Mouse (Mus musculus): Measurements from ENCODE around the gene Nbr1. TPM values are rescaled to one million over a fixed set of nuclear protein-coding genes. Genes with fewer than 3 reads are reported as not detected.
"Not testable (repeated sequence)": the region's sequence is repeated elsewhere in the genome, so short reads cannot be mapped to it uniquely, and the experiment has no call there.

Gene Nbr1
- total and polyA plus RNA-seq, 2 experiments from 2014 or later: 45.1 to 157 TPM

DNA sequence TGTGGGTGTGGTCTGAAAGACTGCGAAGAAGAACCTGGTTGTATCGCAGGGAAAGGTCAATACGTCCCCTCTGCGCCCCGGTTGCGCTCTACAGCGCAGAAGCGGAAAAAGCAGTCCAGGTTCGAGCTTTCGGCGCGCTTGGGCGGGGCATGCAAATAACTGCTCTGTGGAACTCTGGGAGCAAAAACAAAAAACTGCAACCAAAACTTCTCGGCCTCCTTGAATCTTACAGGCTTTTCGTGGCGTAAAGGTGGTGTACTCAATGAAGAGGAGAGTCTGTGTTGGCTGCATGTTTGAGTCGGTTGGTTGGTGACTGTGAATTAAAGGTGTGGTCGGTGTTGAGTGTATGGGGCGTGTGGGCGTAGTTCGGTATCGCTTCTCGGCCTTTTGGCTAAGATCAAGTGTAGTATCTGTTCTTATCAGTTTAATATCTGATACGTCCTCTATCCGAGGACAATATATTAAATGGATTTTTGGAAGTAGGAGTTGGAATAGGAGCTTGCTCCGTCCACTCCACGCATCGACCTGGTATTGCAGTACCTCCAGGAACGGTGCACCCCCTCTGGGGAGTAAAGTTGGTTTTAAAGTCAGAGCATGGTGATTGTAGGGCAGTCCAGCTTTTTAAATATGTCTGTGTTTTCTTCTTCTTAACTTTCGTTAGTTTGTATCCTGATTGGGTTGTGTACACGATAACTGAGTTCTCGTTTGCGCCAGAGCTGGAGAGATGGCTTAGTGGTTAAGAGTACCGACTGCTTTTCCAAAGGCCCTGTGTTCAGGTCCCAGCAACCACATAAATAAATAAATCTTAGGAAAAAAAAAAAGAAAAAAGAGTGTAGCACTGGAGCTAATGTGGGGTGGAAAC lies 75.3 kb downstream of the Nbr1 start, which contains the start of gene Rdm1:
Gene Rdm1 (plus strand): TSS at position 201 of the 862 bp plus-strand sequence.
- TF ChIP-seq EP300 (IDR thresholded peaks at IDR 0.05; ENCODE audit: low read depth) (peak; percentile 83), CTCF (IDR thresholded peaks at IDR 0.05; ENCODE audit: low read depth) (no peak)
- H3K27ac ChIP-seq (ENCODE audit: low read depth): peak within 1 kb of the TSS; percentile 98
- under 1% methylated on average over 32 of the region's 34 CpGs for WGBS
- peak within 1 kb of the TSS; percentile 96 for H3K4me2 ChIP-seq (ENCODE audit: low read depth, low read length)
- H3K4me1 ChIP-seq (ENCODE audit: control insufficient read depth, insufficient read depth): 0 out of 2 replicates have a peak, but pooled peaks cover 5% of the 10 kb centered on the region
- H3K27me3 ChIP-seq (ENCODE audit: control insufficient read depth, insufficient read depth, low read length): no peaks in the 10 kb centered on the region
- peaks cover 9% of the 10 kb centered on the region; the same call in 1 of the 2 replicates for H3K36me3 ChIP-seq (replicated peaks; ENCODE audit: control insufficient read depth, insufficient read depth, low read length)
- DNase-seq (ENCODE audit: low spot score) (peak; percentile 93), ATAC-seq (ENCODE audit: insufficient read depth, low read depth) (peak; percentile 85)
- no peaks in the 10 kb centered on the region for H3K9me3 ChIP-seq (replicated peaks; ENCODE audit: control insufficient read depth, low read length)
- H3K4me3 ChIP-seq (ENCODE audit: low read depth, low read length): peak within 1 kb of the TSS; percentile 73
- peak within 1 kb of the TSS; percentile 80 for H3K9ac ChIP-seq (replicated peaks; ENCODE audit: low read depth, low read length)

GRCm38 (mm10) chr11:101627857-101628559 lies 76.1 kb downstream of the Nbr1 start:
- under 1% methylated on average over 30 of the region's 33 CpGs for WGBS
- peaks cover 9% of the 10 kb centered on the region; the same call in 1 of the 2 replicates for H3K36me3 ChIP-seq (replicated peaks; ENCODE audit: control insufficient read depth, insufficient read depth, low read length)
- TF ChIP-seq CTCF (IDR thresholded peaks at IDR 0.05; ENCODE audit: low read depth): no peak
- no peak for TF ChIP-seq EP300 (IDR thresholded peaks at IDR 0.05; ENCODE audit: low read depth)
- H3K4me1 ChIP-seq (ENCODE audit: control insufficient read depth, insufficient read depth): 0 out of 2 replicates have a peak, but pooled peaks cover 5% of the 10 kb centered on the region
- H3K4me2 ChIP-seq (ENCODE audit: low read depth, low read length): peak overlapping the region; percentile 96
- H3K9ac ChIP-seq (replicated peaks; ENCODE audit: low read depth, low read length): peak overlapping the region; percentile 76
- H3K27ac ChIP-seq (ENCODE audit: low read depth): peak overlapping the region; percentile 98
- DNase-seq (ENCODE audit: low spot score): peak; percentile 19
- peak; percentile 52 for ATAC-seq (ENCODE audit: insufficient read depth, low read depth)
- H3K27me3 ChIP-seq (ENCODE audit: control insufficient read depth, insufficient read depth, low read length): no peaks in the 10 kb centered on the region
- H3K9me3 ChIP-seq (replicated peaks; ENCODE audit: control insufficient read depth, low read length): no peaks in the 10 kb centered on the region
- H3K4me3 ChIP-seq (ENCODE audit: low read depth, low read length): peak overlapping the region; percentile 73

DNA sequence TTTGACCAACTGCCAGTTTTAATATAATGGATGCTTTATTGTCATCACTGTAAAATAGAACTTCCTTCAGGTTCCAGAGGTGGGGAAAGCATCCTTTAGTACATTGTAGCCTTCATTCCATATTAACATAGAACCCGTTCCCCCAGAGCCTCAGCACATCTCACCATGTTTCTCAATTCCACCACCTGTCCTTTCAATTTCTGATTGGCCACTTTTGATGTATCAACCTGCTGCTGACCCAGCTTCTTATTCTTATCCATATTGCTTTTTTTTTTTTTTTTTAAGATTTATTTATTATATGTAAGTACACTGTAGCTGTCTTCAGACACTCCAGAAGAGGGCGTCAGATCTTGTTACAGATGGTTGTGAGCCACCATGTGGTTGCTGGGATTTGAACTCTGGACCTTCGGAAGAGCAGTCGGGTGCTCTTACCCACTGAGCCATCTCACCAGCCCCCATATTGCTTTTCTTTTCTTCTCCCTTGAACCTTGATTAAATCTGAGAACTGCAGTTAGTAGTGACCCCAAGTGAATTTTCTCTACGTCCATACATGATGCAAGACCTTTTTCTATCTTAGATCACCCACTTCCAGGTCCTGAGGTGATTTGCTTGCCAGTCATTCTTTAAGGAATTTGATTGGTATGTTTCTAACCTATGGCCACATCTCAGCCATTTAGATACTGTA lies 76.9 kb downstream of the Nbr1 start:
- H3K9me3 ChIP-seq (replicated peaks; ENCODE audit: control insufficient read depth, low read length); DNase-seq (ENCODE audit: low spot score); ATAC-seq (ENCODE audit: insufficient read depth, low read depth); H3K36me3 ChIP-seq (replicated peaks; ENCODE audit: control insufficient read depth, insufficient read depth, low read length); H3K4me1 ChIP-seq (ENCODE audit: control insufficient read depth, insufficient read depth); H3K27me3 ChIP-seq (ENCODE audit: control insufficient read depth, insufficient read depth, low read length); H3K27ac ChIP-seq (ENCODE audit: low read depth): not testable (repeated sequence)
- peak overlapping the region; percentile 73 for H3K4me3 ChIP-seq (ENCODE audit: low read depth, low read length)
- 79% methylated on average over 4 of the region's 5 CpGs for WGBS
- peak overlapping the region; percentile 76; the same call in 1 of the 2 replicates for H3K9ac ChIP-seq (replicated peaks; ENCODE audit: low read depth, low read length)
- peak overlapping the region; percentile 96 for H3K4me2 ChIP-seq (ENCODE audit: low read depth, low read length)

Other genes with a start within 250 kb of the Nbr1 start
- 73.0 and 88.2 TPM in 2 replicates for gene Becn1, start 249.9 kb upstream of the Nbr1 start, total RNA-seq (2014; rRNA removed; ENCODE audit: low replicate concordance)
- gene Becn1, start 249.9 kb upstream of the Nbr1 start, polyA plus RNA-seq (2015; fragmentation: Nextera tagmentation; extraction: Ambion mirVana): 98.9 and 107 TPM in 2 replicates
- gene Psme3, start 235.9 kb upstream of the Nbr1 start, total RNA-seq (2014; rRNA removed; ENCODE audit: low replicate concordance): 44.7 and 52.2 TPM in 2 replicates
- gene Psme3, start 235.9 kb upstream of the Nbr1 start, polyA plus RNA-seq (2015; fragmentation: Nextera tagmentation; extraction: Ambion mirVana): 47.8 and 52.0 TPM in 2 replicates
- 1.8 and 2.0 TPM in 2 replicates for gene Aoc2, start 227.1 kb upstream of the Nbr1 start, total RNA-seq (2014; rRNA removed; ENCODE audit: low replicate concordance)
- gene Aoc2, start 227.1 kb upstream of the Nbr1 start, polyA plus RNA-seq (2015; fragmentation: Nextera tagmentation; extraction: Ambion mirVana): 0.16 and 0.30 TPM in 2 replicates
- 14.4 and 23.9 TPM in 2 replicates for gene Aoc3, start 221.5 kb upstream of the Nbr1 start, total RNA-seq (2014; rRNA removed; ENCODE audit: low replicate concordance)
- gene Aoc3, start 221.5 kb upstream of the Nbr1 start, polyA plus RNA-seq (2015; fragmentation: Nextera tagmentation; extraction: Ambion mirVana): 2.5 and 2.8 TPM in 2 replicates
- gene G6pc, start 184.6 kb upstream of the Nbr1 start, total RNA-seq (2014; rRNA removed; ENCODE audit: low replicate concordance): 0.50 TPM in 1 of 2 replicates, not detected in the other
- gene G6pc, start 184.6 kb upstream of the Nbr1 start, polyA plus RNA-seq (2015; fragmentation: Nextera tagmentation; extraction: Ambion mirVana): 0.05 TPM in 1 of 2 replicates, not detected in the other
- 16.8 and 37.5 TPM in 2 replicates for gene Aarsd1, start 134.5 kb upstream of the Nbr1 start, total RNA-seq (2014; rRNA removed; ENCODE audit: low replicate concordance)
- 31.9 and 32.5 TPM in 2 replicates for gene Aarsd1, start 134.5 kb upstream of the Nbr1 start, polyA plus RNA-seq (2015; fragmentation: Nextera tagmentation; extraction: Ambion mirVana)
- 3.7 TPM in 1 of 2 replicates, not detected in the other for gene Gm27029, start 127.4 kb upstream of the Nbr1 start, total RNA-seq (2014; rRNA removed; ENCODE audit: low replicate concordance)
- 7.3 and 8.2 TPM in 2 replicates for gene Gm27029, start 127.4 kb upstream of the Nbr1 start, polyA plus RNA-seq (2015; fragmentation: Nextera tagmentation; extraction: Ambion mirVana)
- gene Rundc1, start 127.1 kb upstream of the Nbr1 start, total RNA-seq (2014; rRNA removed; ENCODE audit: low replicate concordance): 5.8 and 7.5 TPM in 2 replicates
- gene Rundc1, start 127.1 kb upstream of the Nbr1 start, polyA plus RNA-seq (2015; fragmentation: Nextera tagmentation; extraction: Ambion mirVana): 10.3 and 11.7 TPM in 2 replicates
- 32.8 and 40.7 TPM in 2 replicates for gene Ptges3l, start 126.8 kb upstream of the Nbr1 start, total RNA-seq (2014; rRNA removed; ENCODE audit: low replicate concordance)
- 86.9 and 93.5 TPM in 2 replicates for gene Ptges3l, start 126.8 kb upstream of the Nbr1 start, polyA plus RNA-seq (2015; fragmentation: Nextera tagmentation; extraction: Ambion mirVana)
- 796 and 938 TPM in 2 replicates for gene Rpl27, start 109.9 kb upstream of the Nbr1 start, total RNA-seq (2014; rRNA removed; ENCODE audit: low replicate concordance)
- gene Rpl27, start 109.9 kb upstream of the Nbr1 start, polyA plus RNA-seq (2015; fragmentation: Nextera tagmentation; extraction: Ambion mirVana): 242 and 248 TPM in 2 replicates
- gene Ifi35, start 103.7 kb upstream of the Nbr1 start, total RNA-seq (2014; rRNA removed; ENCODE audit: low replicate concordance): 26.3 and 28.9 TPM in 2 replicates
- gene Ifi35, start 103.7 kb upstream of the Nbr1 start, polyA plus RNA-seq (2015; fragmentation: Nextera tagmentation; extraction: Ambion mirVana): 23.9 and 24.2 TPM in 2 replicates
- 4.9 and 6.1 TPM in 2 replicates for gene Rnd2, start 87.2 kb upstream of the Nbr1 start, total RNA-seq (2014; rRNA removed; ENCODE audit: low replicate concordance)
- gene Rnd2, start 87.2 kb upstream of the Nbr1 start, polyA plus RNA-seq (2015; fragmentation: Nextera tagmentation; extraction: Ambion mirVana): 5.1 and 5.7 TPM in 2 replicates
- 82.0 and 84.2 TPM in 2 replicates for gene Vat1, start 85.9 kb upstream of the Nbr1 start, total RNA-seq (2014; rRNA removed; ENCODE audit: low replicate concordance)
- 19.5 and 19.7 TPM in 2 replicates for gene Vat1, start 85.9 kb upstream of the Nbr1 start, polyA plus RNA-seq (2015; fragmentation: Nextera tagmentation; extraction: Ambion mirVana)
- gene Brca1, start 194 bp upstream of the Nbr1 start, total RNA-seq (2014; rRNA removed; ENCODE audit: low replicate concordance): 4.7 and 5.2 TPM in 2 replicates
- 0.94 and 1.9 TPM in 2 replicates for gene Brca1, start 194 bp upstream of the Nbr1 start, polyA plus RNA-seq (2015; fragmentation: Nextera tagmentation; extraction: Ambion mirVana)
- 2.7 and 8.3 TPM in 2 replicates for gene Tmem106a, start 30.1 kb downstream of the Nbr1 start, total RNA-seq (2014; rRNA removed; ENCODE audit: low replicate concordance)
- gene Tmem106a, start 30.1 kb downstream of the Nbr1 start, polyA plus RNA-seq (2015; fragmentation: Nextera tagmentation; extraction: Ambion mirVana): 4.2 TPM in 2 replicates
- gene Gm11634, start 47.1 kb downstream of the Nbr1 start, total RNA-seq (2014; rRNA removed; ENCODE audit: low replicate concordance): not detected in 2 replicates
- not detected in 2 replicates for gene Gm11634, start 47.1 kb downstream of the Nbr1 start, polyA plus RNA-seq (2015; fragmentation: Nextera tagmentation; extraction: Ambion mirVana)
- 44.1 and 44.5 TPM in 2 replicates for gene Rdm1, start 75.0 kb downstream of the Nbr1 start, total RNA-seq (2014; rRNA removed; ENCODE audit: low replicate concordance)
- gene Rdm1, start 75.0 kb downstream of the Nbr1 start, polyA plus RNA-seq (2015; fragmentation: Nextera tagmentation; extraction: Ambion mirVana): 38.1 and 40.4 TPM in 2 replicates
- 8.1 and 12.2 TPM in 2 replicates for gene Arl4d, start 113.4 kb downstream of the Nbr1 start, total RNA-seq (2014; rRNA removed; ENCODE audit: low replicate concordance)
- 9.9 and 11.3 TPM in 2 replicates for gene Arl4d, start 113.4 kb downstream of the Nbr1 start, polyA plus RNA-seq (2015; fragmentation: Nextera tagmentation; extraction: Ambion mirVana)
- gene Dhx8, start 180.8 kb downstream of the Nbr1 start, total RNA-seq (2014; rRNA removed; ENCODE audit: low replicate concordance): 12.4 and 13.5 TPM in 2 replicates
- gene Dhx8, start 180.8 kb downstream of the Nbr1 start, polyA plus RNA-seq (2015; fragmentation: Nextera tagmentation; extraction: Ambion mirVana): 12.6 and 13.1 TPM in 2 replicates
- 5.2 and 7.5 TPM in 2 replicates for gene Etv4, start 233.2 kb downstream of the Nbr1 start, total RNA-seq (2014; rRNA removed; ENCODE audit: low replicate concordance)
- gene Etv4, start 233.2 kb downstream of the Nbr1 start, polyA plus RNA-seq (2015; fragmentation: Nextera tagmentation; extraction: Ambion mirVana): 2.2 and 2.4 TPM in 2 replicates

Data from heart, postnatal 0 days (tissue).